Mouse (Mus musculus): ENCODE measurements at regions not wholly inside any gene's neighbourhood (a gene's known extent, or its start where the extent isn't known, plus 50 kb on each side); places are given as distances from the start of the nearest gene placed in this dataset.

GRCm38 (mm10) chr10:95725910-95726309 lies 52.7 kb upstream of the Anapc15-ps start:
- Histone ChIP-seq H3K36me3 (ENCODE audit: control insufficient read depth, insufficient read depth, low read length) (no peaks in the 10 kb centered on the region), H3K4me1 (ENCODE audit: control insufficient read depth, insufficient read depth, insufficient read length) (no peaks in the 10 kb centered on the region; the same call in 1 of the 2 replicates), H3K27ac (ENCODE audit: insufficient read depth, low read length) (no peak overlapping the region), H3K4me3 (ENCODE audit: extremely low read depth, insufficient read depth, insufficient read length) (no peak overlapping the region), H3K27me3 (ENCODE audit: control insufficient read depth, insufficient read depth, low read length) (no peaks in the 10 kb centered on the region)
- TF ChIP-seq POLR2A (IDR thresholded peaks at IDR 0.05; ENCODE audit: low read depth, low read length) (no peak), CTCF (IDR thresholded peaks at IDR 0.05; ENCODE audit: extremely low read depth, insufficient read depth, insufficient read length, insufficient replicate concordance) (no peak)
- no peak for DNase-seq (ENCODE audit: low read depth in 1 of 2, low spot score in 2 of 2)
- 85% methylated on average over 5 of the region's 5 CpGs for WGBS

GRCm38 (mm10) chr10:95725349-95725748 lies 52.1 kb upstream of the Anapc15-ps start:
- Histone ChIP-seq H3K27ac (ENCODE audit: insufficient read depth, low read length) (no peak overlapping the region), H3K27me3 (ENCODE audit: control insufficient read depth, insufficient read depth, low read length) (no peaks in the 10 kb centered on the region), H3K36me3 (ENCODE audit: control insufficient read depth, insufficient read depth, low read length) (no peaks in the 10 kb centered on the region), H3K4me3 (ENCODE audit: extremely low read depth, insufficient read depth, insufficient read length) (no peak overlapping the region), H3K4me1 (ENCODE audit: control insufficient read depth, insufficient read depth, insufficient read length) (no peaks in the 10 kb centered on the region; the same call in 1 of the 2 replicates)
- no peak for DNase-seq (ENCODE audit: low read depth in 1 of 2, low spot score in 2 of 2)
- 87% methylated on average over 5 of the region's 5 CpGs for WGBS
- TF ChIP-seq CTCF (IDR thresholded peaks at IDR 0.05; ENCODE audit: extremely low read depth, insufficient read depth, insufficient read length, insufficient replicate concordance) (no peak), POLR2A (IDR thresholded peaks at IDR 0.05; ENCODE audit: low read depth, low read length) (no peak)
